Mouse (Mus musculus): ENCODE measurements around the gene Cd200r1. TPM values are rescaled to one million over a fixed set of nuclear protein-coding genes. Genes with fewer than 3 reads are reported as not detected.
"Not testable (repeated sequence)": the region's sequence is repeated elsewhere in the genome, so short reads cannot be mapped to it uniquely, and the experiment has no call there.

The Cd200r1 gene
- polyA plus RNA-seq, 1 experiment from 2014 or later = 0.96 TPM

- no peak for ATAC-seq
- WGBS = 84% methylated on average over 4 of the region's 4 CpGs
- no peak overlapping the region for H3K9ac ChIP-seq (replicated peaks)
- no peaks in the 10 kb centered on the region for H3K36me3 ChIP-seq
- no peak overlapping the region for H3K27ac ChIP-seq
- no peaks in the 10 kb centered on the region for H3K4me1 ChIP-seq (replicated peaks)
- H3K9me3 ChIP-seq = no peaks in the 10 kb centered on the region
- no peak overlapping the region for H3K4me2 ChIP-seq (replicated peaks)
- H3K4me3 ChIP-seq (replicated peaks) = no peak overlapping the region
- no peaks in the 10 kb centered on the region for H3K27me3 ChIP-seq
Measured at GRCm38 (mm10) chr16:44820545-44820944, 55.0 kb downstream of the Cd200r1 start.

DNA sequence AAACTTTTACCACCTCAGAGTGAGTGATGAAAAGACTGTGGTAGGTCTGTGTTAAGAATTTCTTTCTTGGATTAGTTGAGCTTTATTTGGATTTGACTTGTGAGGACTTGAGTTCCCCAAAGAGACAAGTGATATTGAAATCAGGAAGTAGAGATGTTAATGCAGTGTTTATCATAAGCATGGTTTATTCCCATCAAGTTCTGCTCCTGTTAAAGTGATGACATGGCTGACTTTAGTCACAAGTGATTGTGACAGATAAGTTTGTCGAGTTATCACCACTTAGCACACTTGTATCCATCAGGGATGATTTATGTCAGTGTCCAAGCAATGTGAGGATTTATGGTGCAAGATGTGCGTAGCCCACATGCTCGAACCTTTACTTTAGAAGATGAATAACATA is 66.8 kb downstream of the Cd200r1 start:
- no peak overlapping the region for H3K4me3 ChIP-seq (replicated peaks)
- ATAC-seq = no peak
- WGBS = 87% methylated on average over 3 of the region's 3 CpGs
- H3K27ac ChIP-seq = no peak overlapping the region
- H3K9ac ChIP-seq (replicated peaks) = no peak overlapping the region
- no peak overlapping the region for H3K4me2 ChIP-seq (replicated peaks)
- no peaks in the 10 kb centered on the region for H3K4me1 ChIP-seq (replicated peaks)
- H3K9me3 ChIP-seq = no peaks in the 10 kb centered on the region
- no peaks in the 10 kb centered on the region for H3K36me3 ChIP-seq
- no peaks in the 10 kb centered on the region for H3K27me3 ChIP-seq

- H3K36me3 ChIP-seq; H3K27me3 ChIP-seq; H3K9me3 ChIP-seq; H3K4me1 ChIP-seq (replicated peaks); H3K27ac ChIP-seq; H3K9ac ChIP-seq (replicated peaks); H3K4me3 ChIP-seq (replicated peaks); ATAC-seq; H3K4me2 ChIP-seq (replicated peaks): not testable (repeated sequence)
- 57% methylated on average over 2 of the region's 2 CpGs for WGBS
Measured at GRCm38 (mm10) chr16:44833189-44833588, 67.7 kb downstream of the Cd200r1 start.

Other genes with a start within 250 kb of the Cd200r1 start
- 22.5 and 27.3 TPM in 2 replicates for gene Boc, start 206.8 kb upstream of the Cd200r1 start, polyA plus RNA-seq (2015; fragmentation: Nextera tagmentation; extraction: Ambion mirVana)
- 5.6 and 6.0 TPM in 2 replicates for gene Nepro, start 41.4 kb upstream of the Cd200r1 start, polyA plus RNA-seq (2015; fragmentation: Nextera tagmentation; extraction: Ambion mirVana)
- 38.7 and 45.2 TPM in 2 replicates for gene Gtpbp8, start 19.4 kb upstream of the Cd200r1 start, polyA plus RNA-seq (2015; fragmentation: Nextera tagmentation; extraction: Ambion mirVana)
- not detected in 2 replicates for gene Cd200r4, start 46.0 kb downstream of the Cd200r1 start, polyA plus RNA-seq (2015; fragmentation: Nextera tagmentation; extraction: Ambion mirVana)
- gene Cd200r2, start 101.4 kb downstream of the Cd200r1 start, polyA plus RNA-seq (2015; fragmentation: Nextera tagmentation; extraction: Ambion mirVana) = not detected in 2 replicates
- gene Cd200r3, start 177.9 kb downstream of the Cd200r1 start, polyA plus RNA-seq (2015; fragmentation: Nextera tagmentation; extraction: Ambion mirVana) = not detected in 2 replicates

Measured in midbrain, embryonic 13.5 days (tissue).